Mouse (Mus musculus) kidney, adult 2 months (tissue): ENCODE results near the gene Trip11.

Experiments
- CTCF ChIP-seq: fragments of 200-500 bp; conservative IDR thresholded peaks from 2 replicates; pipeline ENCODE4 v1.5.1; 2011; ENCODE audit warnings: low read depth, mild to moderate bottlenecking, control low read depth, low read length, moderate library complexity, mixed read lengths; ENCODE audit not compliant: insufficient read depth, insufficient read length
- POLR2A ChIP-seq: fragments of 200-500 bp; IDR thresholded peaks from one replicate; pipeline ENCODE4 v1.6.1; 2011; ENCODE audit warnings: low read depth, low read length, control low read depth

- no peak for TF ChIP-seq CTCF
- TF ChIP-seq POLR2A, result no peak
These were observed 55.1 kb downstream of the Trip11 start for GRCm38 (mm10) chr12:101858011-101858410.
